ENCODE assay signal across 13 mouse cellular contexts in genomic region chr7:137172278-137172677, GRCm38 (mm10).
"Had no signal": no experiment of that assay in that cellular context is flagged by ENCODE, and none has a peak within 500 bp of the region (broad histone marks: within the 10 kb centered on the region; RNA-seq: fewer than 3 reads in every experiment).

No protein-coding gene starts in this region.

- H3K4me3 ChIP-seq: limb, embryonic 13.5 days; midbrain, embryonic 15.5 days; neural tube, embryonic 12.5 days; stomach, embryonic 15.5 days had no signal

- DNase-seq: kidney, adult 8-10 months; kidney, postnatal 25 days; lung, adult 18-20 months; spleen, adult 18-20 months; thymus, adult 2 months; thymus, postnatal 25 days had no signal

- H3K9ac ChIP-seq: limb, embryonic 13.5 days; liver, embryonic 14.5 days; midbrain, embryonic 15.5 days; neural tube, embryonic 12.5 days; stomach, embryonic 15.5 days had no signal

- H3K9me3 ChIP-seq: stomach, embryonic 15.5 days had no signal

- H3K27me3 ChIP-seq: limb, embryonic 13.5 days; midbrain, embryonic 15.5 days; neural tube, embryonic 12.5 days; stomach, embryonic 15.5 days had no signal

- H3K36me3 ChIP-seq: limb, embryonic 13.5 days; midbrain, embryonic 15.5 days; neural tube, embryonic 12.5 days; stomach, embryonic 15.5 days had no signal

- H3K4me1 ChIP-seq: limb, embryonic 13.5 days; stomach, embryonic 15.5 days had no signal

- H3K4me2 ChIP-seq: limb, embryonic 13.5 days; midbrain, embryonic 15.5 days; neural tube, embryonic 12.5 days; stomach, embryonic 15.5 days had no signal

- ATAC-seq: inflammation-experienced regulatory T-cells, adult 6 months; intestine, postnatal 0 days; midbrain, embryonic 15.5 days had no signal

- H3K27ac ChIP-seq: limb, embryonic 13.5 days; liver, embryonic 14.5 days; midbrain, embryonic 15.5 days; neural tube, embryonic 12.5 days; stomach, embryonic 15.5 days had no signal
